Mouse (Mus musculus) kidney, postnatal 25 days (tissue): ENCODE measurements around the gene Adh7.

Experiments
- DNase-seq, 2 experiments: peaks; one replicate each; pipeline ENCODE4 v3.0.0; 2021; ENCODE audit warnings: mixed read lengths in 2 of 2

Gene Adh7

GRCm38 (mm10) chr3:138255366-138255765, 37.8 kb downstream of the Adh7 start:
- DNase-seq = no peak

- DNase-seq = no peak
Measured at GRCm38 (mm10) chr3:138255780-138256550, 38.4 kb downstream of the Adh7 start.

GRCm38 (mm10) chr3:138260721-138261669, 43.4 kb downstream of the Adh7 start, which contains the start of gene Adh1:
TSS of gene Adh1 (plus strand) at chr3:138260991.
- no peak for DNase-seq

GRCm38 (mm10) chr3:138262568-138262967, 45.0 kb downstream of the Adh7 start:
- DNase-seq = no peak

- no peak for DNase-seq
Measured at GRCm38 (mm10) chr3:138263154-138263930, 45.8 kb downstream of the Adh7 start.

GRCm38 (mm10) chr3:138264648-138265047, 47.1 kb downstream of the Adh7 start:
- DNase-seq = no peak

- no peak for DNase-seq
Measured at GRCm38 (mm10) chr3:138270507-138270906, 52.9 kb downstream of the Adh7 start.

- DNase-seq = no peak
Measured at GRCm38 (mm10) chr3:138271297-138271696, 53.7 kb downstream of the Adh7 start.

GRCm38 (mm10) chr3:138273080-138273479, 55.5 kb downstream of the Adh7 start:
- DNase-seq = no peak

- no peak for DNase-seq
Measured at GRCm38 (mm10) chr3:138275100-138275499, 57.5 kb downstream of the Adh7 start.

- DNase-seq = no peak
Measured at GRCm38 (mm10) chr3:138282556-138282955, 65.0 kb downstream of the Adh7 start.
